Mouse (Mus musculus) stomach, embryonic 16.5 days (tissue): ENCODE measurements around the gene Endog. TPM values are rescaled to one million over a fixed set of nuclear protein-coding genes. Genes with fewer than 3 reads are reported as not detected.
"Not testable (repeated sequence)": the region's sequence is repeated elsewhere in the genome, so short reads cannot be mapped to it uniquely, and the experiment has no call there.

ENCODE experiments used
- ATAC-seq: fragments of 200-750 bp; cut with Nextera tagmentation; 2 replicates; pipeline ENCODE4 v1.8.0; 2017; ENCODE audit warnings: moderate number of reproducible peaks, moderate TSS enrichment; ENCODE audit not compliant: insufficient read depth, low FRiP score
- H3K27ac ChIP-seq: fragments of 300-500 bp; sonication (generic); 2 replicates; pipeline ENCODE4 v1.5.1; 2014; ENCODE audit warnings: low read length
- H3K27me3 ChIP-seq: fragments of 300-500 bp; sonication (generic); 2 replicates; pipeline ENCODE4 v1.6.1; 2014; ENCODE audit warnings: low read length, control low read depth, mixed read lengths; ENCODE audit not compliant: control insufficient read depth, insufficient read depth
- H3K36me3 ChIP-seq: fragments of 300-500 bp; sonication (generic); 2 replicates; pipeline ENCODE4 v1.6.1; 2014; ENCODE audit warnings: low read length; ENCODE audit not compliant: control insufficient read depth, insufficient read depth
- H3K4me1 ChIP-seq: fragments of 300-500 bp; sonication (generic); 2 replicates; pipeline ENCODE4 v1.6.1; 2014; ENCODE audit warnings: low read length, control low read depth, mixed read lengths; ENCODE audit not compliant: control insufficient read depth, insufficient read depth
- H3K4me2 ChIP-seq: fragments of 300-500 bp; sonication (generic); 2 replicates; pipeline ENCODE4 v1.6.1; 2014; ENCODE audit warnings: low read depth, low read length, mixed read lengths
- H3K4me3 ChIP-seq: fragments of 300-500 bp; sonication (generic); replicated peaks from 2 replicates; pipeline ENCODE4 v1.5.1; 2014; ENCODE audit warnings: mild to moderate bottlenecking, low read length
- H3K9ac ChIP-seq: fragments of 300-500 bp; sonication (generic); 2 replicates; pipeline ENCODE4 v1.6.1; 2014; ENCODE audit warnings: low read length
- H3K9me3 ChIP-seq: fragments of 300-500 bp; sonication (generic); replicated peaks from 2 replicates; pipeline ENCODE4 v1.6.1; 2016; ENCODE audit warnings: low read length, control low read depth; ENCODE audit not compliant: control insufficient read depth
- WGBS: fragments of 180-500 bp; shearing (Covaris S2); extraction: QIAGEN DNeasy Blood & Tissue Kit; methylation state at CpG from one replicate; pipeline ENCODE4 v1.1.7; 2014; 5-methylcytosine and 5-hydroxymethylcytosine counted together
- polyA plus RNA-seq: library from polyadenylated mRNA; unstranded; fragments of >200 nt; fragmentation: Nextera tagmentation; extraction: Ambion mirVana; gene quantifications from 2 replicates; pipeline ENCODE4 v1.2.1, GENCODE M21; 2015

The Endog gene
- polyA plus RNA-seq, 1 experiment from 2014 or later = 17.5 TPM

GRCm38 (mm10) chr2:30133613-30134377, 37.5 kb upstream of the Endog start, which contains the start of gene Tbc1d13:
Gene Tbc1d13, plus strand, starts transcription at chr2:30133746.
- peak within 1 kb of the TSS; percentile 90 for H3K4me3 ChIP-seq
- H3K9ac ChIP-seq = peak within 1 kb of the TSS; percentile 88
- WGBS = under 1% methylated on average over 46 of the region's 46 CpGs
- H3K9me3 ChIP-seq = no peaks in the 10 kb centered on the region
- no peaks in the 10 kb centered on the region for H3K27me3 ChIP-seq
- peaks cover 21% of the 10 kb centered on the region for H3K4me1 ChIP-seq
- H3K36me3 ChIP-seq = no peaks in the 10 kb centered on the region
- H3K4me2 ChIP-seq = peak within 1 kb of the TSS; percentile 76
- peak within 1 kb of the TSS; percentile 90 for H3K27ac ChIP-seq
- ATAC-seq = peak; percentile 96

- H3K9ac ChIP-seq = peak overlapping the region; percentile 88
- H3K27ac ChIP-seq = peak overlapping the region; percentile 90
- peaks cover 21% of the 10 kb centered on the region for H3K4me1 ChIP-seq
- no peaks in the 10 kb centered on the region for H3K27me3 ChIP-seq
- ATAC-seq = no peak
- no peaks in the 10 kb centered on the region for H3K9me3 ChIP-seq
- peak overlapping the region; percentile 90 for H3K4me3 ChIP-seq
- H3K4me2 ChIP-seq = peak overlapping the region; percentile 76
- H3K36me3 ChIP-seq = no peaks in the 10 kb centered on the region
- WGBS = 20% methylated on average over 6 of the region's 6 CpGs
Observed at GRCm38 (mm10) chr2:30134378-30134711, 36.9 kb upstream of the Endog start.

- Histone ChIP-seq H3K9ac (peak overlapping the region; percentile 88), H3K4me2 (peak overlapping the region; percentile 76), H3K36me3 (no peaks in the 10 kb centered on the region), H3K9me3 (no peaks in the 10 kb centered on the region), H3K27ac (peak overlapping the region; percentile 90; the same call in 1 of the 2 replicates), H3K4me1 (peaks cover 21% of the 10 kb centered on the region), H3K27me3 (no peaks in the 10 kb centered on the region), H3K4me3 (peak overlapping the region; percentile 90)
- ATAC-seq = no peak
- WGBS = 62% methylated on average over 10 of the region's 10 CpGs
Observed at GRCm38 (mm10) chr2:30134928-30135620, 36.2 kb upstream of the Endog start.

GRCm38 (mm10) chr2:30136458-30136857, 34.8 kb upstream of the Endog start:
- no peaks in the 10 kb centered on the region for H3K9me3 ChIP-seq
- H3K27ac ChIP-seq = no peak overlapping the region
- 0 out of 2 replicates have a peak, but pooled peaks cover 3% of the 10 kb centered on the region for H3K36me3 ChIP-seq
- H3K27me3 ChIP-seq = no peaks in the 10 kb centered on the region
- 72% methylated on average over 10 of the region's 10 CpGs for WGBS
- no peak overlapping the region for H3K4me3 ChIP-seq
- no peak overlapping the region for H3K9ac ChIP-seq
- H3K4me1 ChIP-seq = peaks cover 21% of the 10 kb centered on the region
- H3K4me2 ChIP-seq = no peak overlapping the region
- ATAC-seq = no peak

- H3K27ac ChIP-seq, H3K4me2 ChIP-seq, H3K36me3 ChIP-seq, H3K9me3 ChIP-seq, H3K4me3 ChIP-seq, H3K9ac ChIP-seq, H3K27me3 ChIP-seq, ATAC-seq, H3K4me1 ChIP-seq: not testable (repeated sequence)
- 96% methylated on average over 4 of the region's 4 CpGs for WGBS
Observed at GRCm38 (mm10) chr2:30140021-30140420, 31.3 kb upstream of the Endog start.

GRCm38 (mm10) chr2:30144436-30144835, 26.9 kb upstream of the Endog start:
- Histone ChIP-seq H3K27me3 (no peaks in the 10 kb centered on the region), H3K4me3 (no peak overlapping the region), H3K9ac (no peak overlapping the region), H3K4me1 (no peaks in the 10 kb centered on the region), H3K27ac (no peak overlapping the region), H3K36me3 (0 out of 2 replicates have a peak, but pooled peaks cover 7% of the 10 kb centered on the region), H3K9me3 (no peaks in the 10 kb centered on the region), H3K4me2 (no peak overlapping the region)
- 94% methylated on average over 4 of the region's 4 CpGs for whole genome bisulfite sequencing
- no peak for ATAC-seq

GRCm38 (mm10) chr2:30147466-30147865, 23.8 kb upstream of the Endog start:
- no peak overlapping the region for H3K9ac ChIP-seq
- 82% methylated on average over 4 of the region's 4 CpGs for WGBS
- H3K27me3 ChIP-seq = no peaks in the 10 kb centered on the region
- H3K4me1 ChIP-seq = no peaks in the 10 kb centered on the region
- H3K4me2 ChIP-seq = no peak overlapping the region
- H3K4me3 ChIP-seq = no peak overlapping the region
- H3K9me3 ChIP-seq = no peaks in the 10 kb centered on the region
- no peak for ATAC-seq
- H3K36me3 ChIP-seq = peaks cover 5% of the 10 kb centered on the region
- no peak overlapping the region for H3K27ac ChIP-seq

- no peaks in the 10 kb centered on the region for H3K9me3 ChIP-seq
- H3K4me3 ChIP-seq = no peak overlapping the region
- no peak overlapping the region for H3K27ac ChIP-seq
- no peak for ATAC-seq
- H3K9ac ChIP-seq = no peak overlapping the region
- no peaks in the 10 kb centered on the region for H3K4me1 ChIP-seq
- no peaks in the 10 kb centered on the region for H3K27me3 ChIP-seq
- H3K36me3 ChIP-seq = peaks cover 5% of the 10 kb centered on the region
- no peak overlapping the region for H3K4me2 ChIP-seq
- 78% methylated on average over 11 of the region's 11 CpGs for WGBS
Observed at GRCm38 (mm10) chr2:30151840-30152239, 19.5 kb upstream of the Endog start.

GRCm38 (mm10) chr2:30152616-30153015, 18.7 kb upstream of the Endog start:
- no peak overlapping the region for H3K4me3 ChIP-seq
- 77% methylated on average over 8 of the region's 8 CpGs for WGBS
- ATAC-seq = no peak

More at GRCm38 (mm10) chr2:30152616-30153015, 18.7 kb upstream of the Endog start:
- H3K27me3 ChIP-seq = no peaks in the 10 kb centered on the region
- peaks cover 5% of the 10 kb centered on the region for H3K36me3 ChIP-seq
- no peak overlapping the region for H3K4me2 ChIP-seq
- no peaks in the 10 kb centered on the region for H3K9me3 ChIP-seq
- H3K4me1 ChIP-seq = no peaks in the 10 kb centered on the region
- H3K9ac ChIP-seq = no peak overlapping the region
- no peak overlapping the region for H3K27ac ChIP-seq
